Mouse (Mus musculus) intestine, postnatal 0 days (tissue): ENCODE measurements at regions not wholly inside any gene's neighbourhood (a gene's known extent, or its start where the extent isn't known, plus 50 kb on each side); places are given as distances from the start of the nearest gene placed in this dataset.

Experiments
- ATAC-seq: fragments of 200-750 bp; cut with Nextera tagmentation; 2 replicates; pipeline ENCODE4 v1.8.0; 2017; ENCODE audit warnings: mild to moderate bottlenecking, moderate TSS enrichment, moderate library complexity
- H3K27ac ChIP-seq: fragments of 300-500 bp; sonication (generic); 2 replicates; pipeline ENCODE4 v1.5.1; 2014; ENCODE audit warnings: mild to moderate bottlenecking, low read depth, low read length, moderate library complexity
- H3K27me3 ChIP-seq: fragments of 300-500 bp; sonication (generic); replicated peaks from 2 replicates; pipeline ENCODE4 v1.6.1; 2014; ENCODE audit warnings: low read length, mixed read lengths; ENCODE audit not compliant: control insufficient read depth, insufficient read depth
- H3K36me3 ChIP-seq: fragments of 300-500 bp; sonication (generic); 2 replicates; pipeline ENCODE4 v1.6.1; 2014; ENCODE audit warnings: mild to moderate bottlenecking, moderate library complexity; ENCODE audit not compliant: control insufficient read depth, insufficient read depth
- H3K4me1 ChIP-seq: fragments of 300-500 bp; sonication (generic); replicated peaks from 2 replicates; pipeline ENCODE4 v1.6.1; 2014; ENCODE audit warnings: antibody characterized with exemption, low read length, mixed read lengths; ENCODE audit not compliant: control insufficient read depth, insufficient read depth
- H3K4me2 ChIP-seq: fragments of 300-500 bp; sonication (generic); replicated peaks from 2 replicates; pipeline ENCODE4 v1.6.1; 2014; ENCODE audit warnings: low read depth, mild to moderate bottlenecking, moderate library complexity
- H3K4me3 ChIP-seq: fragments of 300-500 bp; sonication (generic); 2 replicates; pipeline ENCODE4 v1.5.1; 2014; ENCODE audit warnings: low read depth, low read length
- H3K9ac ChIP-seq: fragments of 300-500 bp; sonication (generic); 2 replicates; pipeline ENCODE4 v1.6.1; 2014; ENCODE audit warnings: mild to moderate bottlenecking, low read depth, low read length
- H3K9me3 ChIP-seq: fragments of 300-500 bp; sonication (generic); 2 replicates; pipeline ENCODE4 v1.6.1; 2016; ENCODE audit warnings: mixed run types; ENCODE audit not compliant: control insufficient read depth
- CTCF ChIP-seq: sonication (generic); IDR thresholded peaks from 2 replicates; pipeline ENCODE4 v1.5.1; 2016; ENCODE audit warnings: low read depth, mild to moderate bottlenecking, control low read depth, antibody characterized with exemption, moderate library complexity
- WGBS: fragments of 180-500 bp; shearing (Covaris S2); extraction: QIAGEN DNeasy Blood & Tissue Kit; methylation state at CpG from one replicate; pipeline ENCODE4 v1.1.7; 2014; 5-methylcytosine and 5-hydroxymethylcytosine counted together

DNA sequence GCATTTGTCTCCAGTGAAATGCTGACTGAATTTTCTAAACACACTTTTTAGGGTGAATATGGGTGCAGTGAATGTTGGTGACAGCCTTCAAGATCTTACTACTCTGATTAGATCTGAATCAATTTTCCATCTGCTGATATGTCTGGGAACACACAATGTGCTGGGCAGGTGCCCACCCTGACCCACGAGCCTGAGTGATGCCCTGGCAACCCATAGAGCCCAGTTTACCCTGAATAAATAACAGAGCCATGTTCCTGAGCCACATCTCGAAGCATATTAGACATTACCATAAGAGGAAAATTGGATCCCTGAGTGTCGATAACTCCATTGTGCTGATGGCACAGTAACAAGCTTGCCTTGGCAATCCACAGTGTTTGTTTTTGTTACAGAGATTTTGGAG lies 644.9 kb downstream of the Nedd1 start:
- no peak overlapping the region for H3K4me2 ChIP-seq
- no peak overlapping the region for H3K4me3 ChIP-seq
- TF ChIP-seq CTCF: no peak
- H3K27me3 ChIP-seq: no peaks in the 10 kb centered on the region
- H3K27ac ChIP-seq: no peak overlapping the region
- WGBS: 67% methylated on average over 3 of the region's 3 CpGs
- no peaks in the 10 kb centered on the region for H3K4me1 ChIP-seq
- no peaks in the 10 kb centered on the region for H3K9me3 ChIP-seq
- no peaks in the 10 kb centered on the region for H3K36me3 ChIP-seq
- no peak for ATAC-seq
- H3K9ac ChIP-seq: no peak overlapping the region

DNA sequence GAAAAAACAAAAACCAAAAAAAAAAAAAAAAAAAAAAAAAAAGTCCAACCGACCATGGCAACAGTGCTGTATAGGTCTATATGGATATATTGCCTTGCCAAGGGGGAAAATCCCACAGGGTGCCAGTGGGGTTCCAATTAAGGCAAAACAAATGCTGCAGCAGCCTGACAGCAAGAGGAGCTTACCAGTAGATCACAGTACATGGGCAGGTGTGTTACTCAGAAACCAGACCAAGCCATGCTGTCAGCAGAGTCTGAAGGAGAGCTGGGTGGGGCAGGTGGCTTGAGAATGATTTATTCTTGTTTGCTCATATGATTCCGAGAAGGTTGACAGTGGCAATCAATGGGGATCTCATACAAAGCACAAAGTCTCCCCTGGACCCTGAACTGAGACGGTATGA lies 645.5 kb downstream of the Nedd1 start:
- 37% methylated on average over 3 of the region's 3 CpGs for WGBS
- H3K36me3 ChIP-seq: no peaks in the 10 kb centered on the region
- no peak for ATAC-seq
- no peak overlapping the region for H3K4me2 ChIP-seq
- no peak overlapping the region for H3K9ac ChIP-seq
- H3K27me3 ChIP-seq: no peaks in the 10 kb centered on the region
- no peaks in the 10 kb centered on the region for H3K4me1 ChIP-seq
- no peak overlapping the region for H3K4me3 ChIP-seq
- no peak overlapping the region for H3K27ac ChIP-seq
- H3K9me3 ChIP-seq: no peaks in the 10 kb centered on the region
- TF ChIP-seq CTCF: no peak

DNA sequence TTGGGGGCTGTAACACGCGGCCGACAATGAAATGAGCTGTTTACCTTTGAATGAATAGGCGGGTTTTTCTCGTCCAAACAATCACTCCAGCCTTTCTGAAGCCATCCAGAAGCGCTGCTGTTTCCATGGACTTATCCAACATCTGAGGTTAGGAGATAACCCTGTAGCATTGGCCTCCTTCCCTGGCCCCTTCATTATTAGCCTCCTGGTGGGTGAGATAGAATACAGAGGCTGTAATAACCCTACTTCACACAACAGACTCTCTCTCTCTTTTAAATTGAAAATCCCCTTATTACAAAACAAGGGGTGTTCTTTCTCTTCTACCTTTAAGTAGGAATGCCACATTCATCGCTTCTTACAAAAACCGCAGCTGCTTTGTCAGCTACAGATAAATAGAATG lies 646.8 kb downstream of the Nedd1 start:
- Histone ChIP-seq H3K36me3 (no peaks in the 10 kb centered on the region), H3K4me2 (no peak overlapping the region), H3K4me1 (no peaks in the 10 kb centered on the region), H3K9ac (no peak overlapping the region), H3K27me3 (no peaks in the 10 kb centered on the region), H3K4me3 (no peak overlapping the region), H3K27ac (no peak overlapping the region), H3K9me3 (no peaks in the 10 kb centered on the region)
- no peak for TF ChIP-seq CTCF
- ATAC-seq: no peak
- 56% methylated on average over 8 of the region's 8 CpGs for WGBS

DNA sequence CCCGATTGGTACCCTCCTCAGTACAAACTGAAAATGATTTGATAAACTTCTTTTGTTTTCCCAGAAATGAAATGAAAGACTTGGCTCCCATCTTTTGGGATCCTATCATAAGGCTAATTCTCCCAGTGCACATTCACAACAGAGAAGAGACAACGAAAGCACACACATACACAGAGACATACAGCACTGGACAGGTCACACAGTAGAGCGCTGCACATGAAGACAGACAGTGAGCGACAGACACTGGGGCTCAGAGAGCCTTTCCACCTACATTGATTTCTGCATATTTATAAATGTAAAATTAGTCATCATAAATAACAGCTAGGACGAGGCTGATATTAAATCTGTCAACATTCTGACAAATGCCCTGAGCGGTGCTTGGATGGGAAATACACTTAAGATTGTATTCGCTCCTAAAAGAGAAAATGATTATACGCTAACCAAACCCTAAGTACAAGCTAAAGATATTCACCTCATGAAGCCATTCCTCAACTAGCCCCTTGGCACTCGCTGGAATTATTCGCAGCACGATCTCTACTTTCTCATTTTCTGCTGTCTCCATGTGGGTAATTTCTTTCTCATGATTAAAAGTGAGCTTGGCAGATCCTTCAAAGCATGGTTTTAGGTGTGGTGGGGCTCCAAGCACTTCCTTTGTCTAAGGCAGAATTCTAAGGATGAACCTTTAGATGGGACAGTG lies 647.4 kb downstream of the Nedd1 start:
- Histone ChIP-seq H3K27ac (no peak overlapping the region), H3K4me2 (no peak overlapping the region), H3K4me1 (no peaks in the 10 kb centered on the region), H3K36me3 (no peaks in the 10 kb centered on the region), H3K9ac (no peak overlapping the region), H3K9me3 (no peaks in the 10 kb centered on the region), H3K27me3 (no peaks in the 10 kb centered on the region), H3K4me3 (no peak overlapping the region)
- WGBS: 81% methylated on average over 11 of the region's 11 CpGs
- TF ChIP-seq CTCF: no peak
- ATAC-seq: no peak

DNA sequence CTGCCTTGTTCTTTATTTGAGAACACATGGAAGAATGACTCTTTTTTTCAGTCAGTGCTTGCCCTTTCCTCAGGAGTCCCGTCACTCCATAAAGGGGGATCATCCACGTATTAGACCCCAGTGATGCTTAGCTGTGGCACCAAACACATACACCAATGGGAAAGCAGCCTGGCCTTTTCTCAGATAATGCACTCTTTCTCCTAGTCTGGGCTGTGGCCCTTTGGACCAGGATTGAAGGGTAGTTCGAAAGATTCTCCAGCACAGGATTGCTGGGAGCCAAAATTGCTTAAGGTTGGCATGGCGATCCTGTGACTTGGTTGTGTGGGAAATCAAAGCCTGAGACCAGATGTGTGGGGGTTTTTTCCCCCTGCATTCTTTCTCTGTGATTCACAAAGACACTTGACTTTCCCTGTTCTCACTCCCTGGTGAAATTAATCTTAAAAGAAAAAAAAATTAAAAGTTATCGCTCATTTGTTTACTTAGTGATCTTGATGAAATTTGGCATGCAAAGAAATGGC lies 648.3 kb downstream of the Nedd1 start:
- Histone ChIP-seq H3K9ac (no peak overlapping the region), H3K27me3 (no peaks in the 10 kb centered on the region), H3K36me3 (no peaks in the 10 kb centered on the region), H3K9me3 (no peaks in the 10 kb centered on the region), H3K27ac (no peak overlapping the region), H3K4me1 (no peaks in the 10 kb centered on the region), H3K4me2 (no peak overlapping the region), H3K4me3 (no peak overlapping the region)
- WGBS: 68% methylated on average over 5 of the region's 5 CpGs
- no peak for TF ChIP-seq CTCF
- ATAC-seq: no peak

DNA sequence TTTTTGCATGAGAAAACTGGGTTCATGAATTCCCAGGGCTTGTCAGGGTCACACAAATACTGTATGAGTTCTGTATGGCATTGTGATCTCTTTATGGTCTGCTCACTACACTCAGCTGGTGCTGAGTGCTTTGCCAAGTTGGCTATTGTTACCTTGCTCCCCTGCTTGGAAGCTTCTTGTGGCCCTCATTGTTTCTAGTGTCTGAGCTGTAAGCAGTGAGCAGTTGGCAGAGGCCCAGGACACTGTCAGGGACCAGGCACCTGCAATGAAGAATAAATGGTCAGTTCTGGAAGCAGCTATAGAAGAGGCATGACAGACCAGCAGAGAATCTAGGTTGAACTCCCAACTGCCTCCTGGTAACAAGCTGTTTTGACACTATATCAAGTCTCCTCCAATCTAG lies 677.4 kb downstream of the Nedd1 start:
- no peaks in the 10 kb centered on the region for H3K9me3 ChIP-seq
- H3K36me3 ChIP-seq: no peaks in the 10 kb centered on the region
- ATAC-seq: no peak
- no peaks in the 10 kb centered on the region for H3K27me3 ChIP-seq
- no peak overlapping the region for H3K4me2 ChIP-seq
- no peak for TF ChIP-seq CTCF
- H3K9ac ChIP-seq: no peak overlapping the region
- no peak overlapping the region for H3K4me3 ChIP-seq
- no peak overlapping the region for H3K27ac ChIP-seq
- H3K4me1 ChIP-seq: no peaks in the 10 kb centered on the region
